Mouse (Mus musculus): ENCODE measurements at regions not wholly inside any gene's neighbourhood (a gene's known extent, or its start where the extent isn't known, plus 50 kb on each side); places are given as distances from the start of the nearest gene placed in this dataset.

GRCm38 (mm10) chr4:5206394-5207099 is 413.4 kb upstream of the Impad1 start:
- DNase-seq (ENCODE audit: low spot score), result peak; percentile 14

- DNase-seq (ENCODE audit: low spot score), result no peak
Measured at GRCm38 (mm10) chr4:5205328-5206208, 412.4 kb upstream of the Impad1 start.

- DNase-seq (ENCODE audit: low spot score), result no peak
Measured at GRCm38 (mm10) chr4:5194272-5194671, 401.1 kb upstream of the Impad1 start.

- DNase-seq (ENCODE audit: low spot score), result no peak
Measured at GRCm38 (mm10) chr4:5181591-5181990, 388.4 kb upstream of the Impad1 start.

GRCm38 (mm10) chr4:5178991-5179693 is 386.0 kb upstream of the Impad1 start:
- no peak for DNase-seq (ENCODE audit: low spot score)

- no peak for DNase-seq (ENCODE audit: low spot score)
Measured at GRCm38 (mm10) chr4:5165263-5165662, 372.1 kb upstream of the Impad1 start.

GRCm38 (mm10) chr4:5160931-5161330 is 367.8 kb upstream of the Impad1 start:
- no peak for DNase-seq (ENCODE audit: low spot score)

- DNase-seq (ENCODE audit: low spot score), result peak; percentile 18
Measured at GRCm38 (mm10) chr4:5130726-5131125, 337.6 kb upstream of the Impad1 start.

GRCm38 (mm10) chr4:5126059-5126458 is 332.9 kb upstream of the Impad1 start:
- DNase-seq (ENCODE audit: low spot score), result no peak

GRCm38 (mm10) chr4:5098411-5098810 is 305.3 kb upstream of the Impad1 start:
- DNase-seq (ENCODE audit: low spot score), result no peak

GRCm38 (mm10) chr4:5078723-5079122 is 285.6 kb upstream of the Impad1 start:
- no peak for DNase-seq (ENCODE audit: low spot score)

- no peak for DNase-seq (ENCODE audit: low spot score)
Measured at GRCm38 (mm10) chr4:5074754-5075153, 281.6 kb upstream of the Impad1 start.

GRCm38 (mm10) chr4:5071243-5071642 is 278.1 kb upstream of the Impad1 start:
- no peak for DNase-seq (ENCODE audit: low spot score)

- no peak for DNase-seq (ENCODE audit: low spot score)
Measured at GRCm38 (mm10) chr4:5059290-5059955, 266.3 kb upstream of the Impad1 start.

- no peak for DNase-seq (ENCODE audit: low spot score)
Measured at GRCm38 (mm10) chr4:5029929-5030328, 236.8 kb upstream of the Impad1 start.

- DNase-seq (ENCODE audit: low spot score), result no peak
Measured at GRCm38 (mm10) chr4:4987491-4987890, 194.3 kb upstream of the Impad1 start.

- DNase-seq (ENCODE audit: low spot score), result no peak
Measured at GRCm38 (mm10) chr4:4983474-4984194, 190.5 kb upstream of the Impad1 start.

- no peak for DNase-seq (ENCODE audit: low spot score)
Measured at GRCm38 (mm10) chr4:4971800-4972319, 178.7 kb upstream of the Impad1 start.

GRCm38 (mm10) chr4:4948956-4949355 is 155.8 kb upstream of the Impad1 start:
- DNase-seq (ENCODE audit: low spot score), result peak; percentile 2

- no peak for DNase-seq (ENCODE audit: low spot score)
Measured at GRCm38 (mm10) chr4:4944498-4944897, 151.3 kb upstream of the Impad1 start.

- no peak for DNase-seq (ENCODE audit: low spot score)
Measured at GRCm38 (mm10) chr4:4925741-4926140, 132.6 kb upstream of the Impad1 start.
